Mouse (Mus musculus): Measurements from ENCODE around the gene Psme4.

Psme4 gene

DNA sequence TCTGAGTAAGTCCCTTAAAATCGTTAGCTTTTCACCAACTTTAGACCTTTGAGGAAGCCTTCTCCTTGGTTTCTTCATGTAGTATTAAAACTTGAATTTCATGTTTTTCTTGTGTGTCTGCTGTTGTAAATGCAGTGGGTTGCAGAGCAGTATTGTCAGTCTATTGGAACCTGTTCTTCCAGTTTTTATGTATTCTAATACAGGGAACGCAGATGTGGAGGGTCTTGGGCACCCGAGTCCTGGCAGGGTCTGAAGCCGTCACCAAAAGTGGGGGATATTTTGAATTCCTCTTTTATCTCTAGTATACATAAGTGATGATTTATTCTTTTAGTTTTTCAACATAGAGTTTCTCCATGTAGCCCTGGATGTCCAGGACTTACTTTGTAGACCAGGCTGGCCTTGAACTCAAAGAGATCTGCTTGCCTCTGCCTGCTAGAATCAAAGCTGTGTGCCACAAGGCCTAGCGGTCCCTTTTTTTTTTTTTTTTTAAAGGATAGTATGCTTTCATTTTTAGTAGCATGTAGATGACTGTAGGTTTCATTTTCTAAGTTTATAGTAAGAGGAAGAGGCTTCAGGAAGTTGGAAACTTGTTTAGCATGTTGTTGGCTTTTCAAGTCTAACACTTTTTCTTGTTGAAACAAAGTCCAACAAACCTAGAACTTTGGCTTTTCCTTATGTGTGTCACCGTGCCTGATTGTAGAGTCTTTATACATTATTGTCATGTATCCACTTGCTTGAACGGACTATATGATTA, 14.9 kb downstream of the Psme4 start:
- ATAC-seq (ENCODE audit: low TSS enrichment): no peak

DNA sequence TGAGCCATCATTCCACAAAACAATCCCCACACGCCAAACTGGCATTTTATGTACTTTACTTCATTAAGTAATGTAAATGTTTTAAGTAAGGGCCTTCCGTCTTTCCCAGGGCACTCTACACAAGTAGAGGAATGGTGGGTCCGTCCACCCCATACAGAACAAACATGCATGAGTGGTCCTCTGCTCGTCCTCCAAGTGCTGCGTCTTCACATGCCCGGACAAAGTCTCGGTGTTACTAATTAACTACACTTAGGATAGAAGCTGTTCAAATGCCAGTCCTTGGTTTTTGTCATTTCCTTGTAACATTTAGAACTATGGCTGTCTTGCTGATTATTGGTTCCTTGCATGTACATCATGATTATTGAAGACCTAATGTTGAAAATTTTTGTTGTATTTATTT, 21.2 kb downstream of the Psme4 start:
- ATAC-seq (ENCODE audit: low TSS enrichment): no peak

DNA sequence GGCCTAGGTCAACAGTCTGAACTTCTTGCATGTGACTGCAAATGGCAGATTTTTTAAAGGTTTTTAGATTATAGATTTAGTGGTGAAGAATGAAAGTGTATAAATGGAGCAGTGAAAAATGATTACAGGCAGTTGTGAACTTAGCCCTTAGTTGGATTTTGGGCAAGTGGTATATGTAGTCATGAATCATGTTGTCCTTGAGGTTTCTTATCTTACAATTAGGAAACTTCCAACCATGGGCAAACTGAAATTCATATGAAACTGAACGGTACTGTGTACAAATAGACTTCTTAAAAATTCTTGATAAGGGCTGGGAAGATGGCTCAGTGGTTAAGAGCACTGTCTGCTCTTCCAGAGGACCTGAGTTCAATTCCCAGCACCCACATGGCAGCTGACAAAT, 22.2 kb downstream of the Psme4 start:
- ATAC-seq (ENCODE audit: low TSS enrichment): no peak

DNA sequence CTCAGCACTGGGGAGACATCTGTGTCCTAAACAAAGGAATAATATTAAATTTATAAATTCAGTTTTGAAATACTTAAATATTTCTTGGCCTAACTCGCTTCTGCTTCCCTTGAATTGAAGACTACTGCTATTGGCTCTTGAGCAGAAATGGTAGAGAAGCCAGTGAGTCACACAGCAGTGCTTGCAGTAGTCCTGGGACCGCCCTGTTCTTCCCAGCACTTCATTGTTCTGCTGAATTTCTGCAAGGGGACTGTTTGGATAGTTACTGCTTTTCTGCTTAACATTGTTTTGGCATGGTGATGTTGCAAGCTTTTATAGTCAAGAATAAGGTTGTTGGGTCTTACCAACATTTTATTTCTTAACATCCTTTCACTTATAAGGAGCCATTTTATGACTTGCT, 25.7 kb downstream of the Psme4 start:
- no peak for ATAC-seq (ENCODE audit: low TSS enrichment)

DNA sequence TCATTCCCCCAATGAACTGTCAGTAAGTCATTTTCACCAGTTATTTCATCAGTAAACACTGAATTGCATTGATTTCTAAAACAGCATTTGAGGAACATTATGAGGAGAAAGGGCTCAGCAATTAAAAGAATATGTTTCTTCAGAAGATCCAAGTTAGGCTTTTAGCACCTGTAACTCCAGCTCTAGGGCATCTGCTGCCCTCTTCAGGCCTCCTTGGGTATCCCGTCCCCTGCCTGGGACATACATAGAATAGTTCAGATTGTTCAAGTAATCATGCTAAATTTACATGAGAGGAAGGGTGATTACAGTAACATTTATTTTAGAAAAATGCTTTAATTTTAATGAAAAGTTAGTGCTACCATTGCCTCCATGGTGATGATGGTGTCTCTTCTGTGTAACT, 28.0 kb downstream of the Psme4 start:
- no peak for ATAC-seq (ENCODE audit: low TSS enrichment)

DNA sequence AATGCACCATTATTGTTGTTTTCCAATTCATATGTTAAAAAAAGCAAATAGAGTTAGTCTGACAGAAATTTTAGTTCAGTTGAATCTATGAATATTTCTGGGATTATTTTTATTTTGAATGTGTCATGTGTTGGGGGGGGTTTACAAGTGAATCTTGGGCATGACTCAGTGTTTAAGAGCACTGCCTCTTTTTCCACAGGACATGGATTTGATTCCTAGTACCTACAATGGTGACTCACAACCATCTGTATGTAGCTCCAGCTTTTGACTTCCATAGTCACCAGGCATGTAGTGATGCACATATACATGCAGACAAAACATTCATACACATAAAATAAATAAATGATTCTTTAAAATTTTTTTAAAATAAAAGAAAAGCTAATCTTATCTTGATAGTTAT, 28.6 kb downstream of the Psme4 start:
- peak; percentile 55; the same call in 1 of the 2 replicates for ATAC-seq (ENCODE audit: low TSS enrichment)

DNA sequence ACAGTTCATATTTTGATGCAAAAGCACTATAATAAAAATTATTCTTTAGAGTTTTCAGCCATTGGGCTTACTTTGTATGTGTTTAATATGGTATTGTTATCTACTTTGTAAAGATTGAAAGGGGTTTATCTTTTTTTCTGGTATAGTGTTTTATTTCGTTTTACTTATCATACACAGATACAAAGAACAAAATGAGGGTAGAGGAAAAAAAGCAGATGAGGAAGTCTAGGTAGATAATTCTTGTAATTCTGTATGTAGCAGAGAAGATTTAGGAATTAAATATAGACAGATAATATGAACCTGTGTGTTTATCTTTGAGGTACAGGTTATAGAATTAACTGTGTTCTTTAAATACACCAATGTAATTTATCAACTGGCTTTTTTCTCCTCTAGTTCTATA, 30.9 kb downstream of the Psme4 start:
- ATAC-seq (ENCODE audit: low TSS enrichment): no peak

DNA sequence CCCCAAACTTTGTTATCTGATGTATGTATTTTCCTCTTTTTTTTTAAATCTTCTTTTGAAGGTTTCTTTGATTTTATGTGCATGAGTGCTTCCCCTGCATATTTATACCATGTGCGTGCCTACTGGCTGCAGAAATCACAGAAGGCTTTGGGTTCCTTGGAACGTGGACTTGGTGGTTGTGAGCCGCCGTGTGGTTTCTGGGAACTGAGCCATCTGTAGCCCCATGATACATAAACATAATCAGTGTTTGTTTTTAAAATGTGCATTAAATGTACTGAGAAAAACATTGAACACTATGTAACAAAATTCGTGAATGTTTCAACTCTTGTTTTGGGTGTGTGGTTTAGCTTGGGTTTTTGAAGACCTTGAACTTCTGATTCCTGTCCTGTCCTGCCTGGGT, 49.6 kb downstream of the Psme4 start:
- ATAC-seq (ENCODE audit: low TSS enrichment): no peak

DNA sequence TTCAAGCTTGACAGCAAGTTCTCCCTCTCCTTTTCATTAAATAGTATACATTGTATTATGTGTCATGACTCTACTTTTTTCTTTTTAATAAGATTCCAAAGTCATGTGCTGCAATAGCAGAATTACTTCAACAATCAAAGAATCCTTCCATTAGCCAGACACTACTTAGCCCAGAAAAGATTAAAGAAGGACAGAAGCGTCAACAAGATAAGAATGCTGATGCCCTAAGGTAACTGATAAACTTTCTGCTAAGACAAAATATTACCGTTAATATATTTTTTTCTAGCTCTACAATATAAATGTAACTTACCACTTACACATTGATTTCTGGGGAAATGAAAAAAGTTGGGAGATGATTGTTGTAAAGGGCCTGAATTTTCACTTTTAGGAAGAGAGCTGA, 67.3 kb downstream of the Psme4 start:
- ATAC-seq (ENCODE audit: low TSS enrichment): no peak

DNA sequence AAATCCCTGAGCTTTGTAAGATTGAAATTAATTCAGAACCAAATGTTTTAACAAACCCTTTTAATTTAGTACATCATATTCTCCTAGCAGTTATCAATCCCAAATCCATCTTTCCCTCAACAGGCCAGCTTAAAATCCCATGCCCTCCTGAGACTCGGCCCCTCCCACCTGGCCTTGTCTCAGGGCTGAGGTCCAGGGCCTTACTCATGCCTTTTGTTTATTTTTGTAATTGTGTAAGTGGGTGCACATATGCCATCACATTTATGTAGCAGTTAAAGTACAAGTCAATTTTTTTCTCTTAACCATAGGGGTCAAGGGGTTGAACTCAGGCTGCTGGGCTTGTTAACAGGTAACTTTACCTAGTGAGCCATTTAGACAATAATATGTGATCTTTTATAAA, 72.8 kb downstream of the Psme4 start:
- ATAC-seq (ENCODE audit: low TSS enrichment): no peak

DNA sequence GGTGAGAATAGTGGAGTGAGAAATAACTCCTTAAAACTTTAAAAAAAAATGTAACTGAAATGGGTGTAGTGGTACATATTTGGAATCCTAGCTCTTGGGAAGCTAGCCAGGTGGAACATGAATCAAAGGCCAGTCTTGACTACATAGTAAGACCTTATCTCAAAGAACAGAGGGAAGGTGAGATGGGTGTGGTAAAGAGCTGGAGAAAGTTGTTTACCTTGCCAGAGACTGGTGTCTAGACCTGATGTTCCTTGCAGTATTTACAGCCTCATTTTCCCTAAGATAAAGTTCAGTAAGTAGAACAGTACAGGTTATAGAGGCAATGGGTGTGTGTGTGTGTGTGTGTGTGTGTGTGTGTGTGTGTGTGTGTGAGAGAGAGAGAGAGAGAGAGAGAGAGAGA, 100.9 kb downstream of the Psme4 start:
- ATAC-seq (ENCODE audit: low TSS enrichment): no peak

DNA sequence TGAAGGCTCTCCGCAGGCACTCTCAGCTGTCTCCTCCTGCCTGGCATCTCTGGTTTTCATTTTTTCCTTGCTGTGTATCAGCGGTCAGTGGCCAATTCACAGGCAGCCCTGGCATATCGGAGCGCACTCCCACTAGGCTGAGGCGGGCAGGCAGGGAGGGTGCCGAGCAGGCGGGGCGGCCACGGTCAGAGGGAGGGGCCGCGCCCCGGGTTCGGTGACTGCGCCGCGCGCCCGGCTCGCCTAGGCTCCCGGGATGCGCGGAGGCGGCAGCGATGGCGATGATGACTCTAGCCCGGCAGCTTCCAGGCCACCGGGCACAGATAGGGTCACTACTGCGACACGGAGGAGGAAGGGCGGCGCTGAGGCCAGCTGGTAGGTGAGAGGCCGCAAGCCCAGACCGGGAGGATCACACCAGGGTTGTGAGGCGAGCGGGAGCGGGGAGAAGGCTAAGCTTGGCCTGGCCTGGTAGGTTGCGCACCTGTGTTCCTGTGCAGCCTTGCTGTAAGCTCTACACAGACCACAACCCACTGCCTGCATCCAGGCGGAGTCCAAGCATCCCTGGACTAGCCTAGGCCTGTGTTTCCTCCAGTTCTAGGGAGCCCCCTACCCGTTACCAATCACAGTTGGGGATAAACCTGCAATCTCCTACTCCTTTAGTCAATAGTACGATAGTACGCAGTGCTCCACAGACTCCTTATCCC, 113.8 kb downstream of the Psme4 start, which contains the start of the genes Gpr75 and Asb3:
Gpr75 (plus strand) TSS at position 188 of the 701 bp plus-strand sequence.
Asb3 (plus strand) TSS at position 246 of the 701 bp plus-strand sequence.
- ATAC-seq (ENCODE audit: low TSS enrichment): peak; percentile 95

DNA sequence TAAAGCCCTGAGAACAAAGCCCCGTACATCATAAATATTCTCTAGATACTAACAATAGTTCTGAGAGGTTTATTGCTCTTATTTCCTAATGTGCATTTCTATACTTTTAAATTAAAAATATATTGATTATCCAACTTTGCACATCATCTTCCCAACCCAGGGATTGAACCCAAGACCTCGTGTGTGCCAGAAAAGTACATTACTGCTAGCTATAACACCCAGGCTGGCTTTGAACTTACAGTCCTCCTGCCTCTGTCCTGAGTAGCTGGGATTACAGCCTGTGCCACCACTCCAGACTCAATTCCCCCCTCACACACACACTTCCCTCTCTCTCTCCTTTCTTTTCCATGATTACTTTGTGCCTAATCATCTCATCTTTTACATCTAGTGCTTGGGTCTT, 116.6 kb downstream of the Psme4 start:
- no peak for ATAC-seq (ENCODE audit: low TSS enrichment)

DNA sequence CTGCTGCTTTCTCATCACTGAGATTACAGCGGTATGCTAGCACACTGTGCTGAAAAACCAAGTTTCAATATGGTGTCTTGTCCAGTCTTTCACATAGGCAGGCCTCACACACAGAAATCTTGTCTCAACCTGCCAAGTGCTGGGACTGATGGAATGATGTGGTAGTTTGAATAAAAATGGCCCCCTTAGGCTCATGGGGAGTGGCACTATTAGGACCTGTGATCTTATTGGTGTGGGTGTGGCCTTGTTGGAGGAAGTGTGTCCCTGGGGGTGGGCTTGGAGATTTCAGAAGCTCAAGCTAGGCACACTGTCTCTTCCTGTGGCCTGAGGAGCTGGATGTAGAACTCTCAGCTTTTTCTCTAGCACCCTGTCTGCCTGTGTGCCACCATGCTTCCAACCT, 124.7 kb downstream of the Psme4 start:
- no peak for ATAC-seq (ENCODE audit: low TSS enrichment)

DNA sequence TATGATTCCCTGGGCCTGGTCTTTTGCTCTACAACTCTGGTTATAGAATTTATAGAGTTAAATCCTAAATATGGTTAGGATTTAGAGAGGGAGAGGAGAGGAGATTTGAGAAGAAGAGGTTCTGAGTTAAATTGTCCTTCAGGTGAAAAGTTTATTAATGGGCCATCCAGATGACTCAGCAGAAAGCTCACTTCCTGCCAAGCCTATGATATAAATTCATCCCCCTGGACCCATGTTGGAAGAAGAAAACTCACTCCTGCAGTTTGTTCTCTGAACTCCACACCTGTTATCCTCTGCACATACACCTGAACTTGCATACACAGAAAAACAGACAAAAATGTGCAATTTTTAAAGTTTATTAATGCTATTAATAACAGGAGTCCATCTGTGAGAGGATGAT, 127.8 kb downstream of the Psme4 start:
- no peak for ATAC-seq (ENCODE audit: low TSS enrichment)

DNA sequence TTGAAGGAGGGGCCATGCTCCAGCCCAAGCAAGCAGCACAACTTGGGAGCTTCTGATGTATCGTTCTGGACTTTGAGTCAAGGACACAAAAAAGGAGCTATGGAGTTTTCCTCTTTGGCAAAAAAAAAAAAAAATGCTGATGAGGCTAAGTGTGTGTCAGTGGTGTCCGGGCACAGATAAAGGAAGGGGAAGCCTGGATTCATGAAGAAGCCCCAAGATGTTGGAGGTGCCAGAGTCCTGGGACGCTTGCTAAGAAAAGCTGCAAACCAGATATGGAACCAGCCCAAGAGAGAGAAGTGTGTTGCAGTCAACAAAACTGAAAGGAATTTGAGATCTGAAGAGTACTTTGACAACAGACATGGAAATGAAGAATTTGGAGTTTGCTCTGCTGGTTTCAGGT, 140.8 kb downstream of the Psme4 start:
- no peak for ATAC-seq (ENCODE audit: low TSS enrichment)

DNA sequence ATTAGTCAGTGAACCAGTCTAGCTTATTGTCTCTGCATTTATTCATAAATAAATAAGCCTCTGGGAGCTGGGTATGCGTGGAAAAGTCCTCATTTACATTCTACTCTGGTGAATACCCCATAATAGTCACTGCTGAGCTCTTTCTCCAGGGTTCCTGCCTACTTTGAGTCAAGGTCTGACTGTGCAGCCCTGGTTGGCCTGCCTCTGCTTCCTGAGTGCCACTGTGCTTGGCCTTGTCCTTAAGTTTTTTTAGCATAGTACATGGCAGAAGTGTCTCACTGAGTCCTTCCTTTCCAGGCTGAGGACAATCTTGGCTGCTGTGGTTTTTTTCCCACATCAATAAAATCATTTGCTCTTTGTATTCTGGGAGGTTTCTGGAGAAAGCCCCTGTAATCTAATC, 149.1 kb downstream of the Psme4 start:
- ATAC-seq (ENCODE audit: low TSS enrichment): no peak

DNA sequence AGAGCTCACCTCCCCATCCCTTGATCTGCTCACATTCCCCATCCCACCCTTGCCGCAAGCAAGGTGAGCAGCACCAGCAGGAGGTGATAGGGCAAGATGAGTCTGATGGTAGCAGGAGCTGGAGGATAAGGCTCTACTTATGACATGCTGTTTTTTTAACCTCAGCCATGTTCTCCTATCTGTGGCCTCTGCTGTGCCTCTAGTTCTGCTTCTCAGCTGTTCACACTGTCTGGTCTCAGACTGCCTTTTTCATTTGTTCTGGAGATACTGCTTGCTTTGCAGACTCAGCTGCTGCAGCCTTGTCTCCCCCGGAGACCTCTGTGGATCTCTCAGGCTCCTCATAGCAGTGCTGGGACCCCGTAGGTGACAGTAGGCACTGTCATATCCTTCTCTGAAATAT, 151.8 kb downstream of the Psme4 start:
- no peak for ATAC-seq (ENCODE audit: low TSS enrichment)

DNA sequence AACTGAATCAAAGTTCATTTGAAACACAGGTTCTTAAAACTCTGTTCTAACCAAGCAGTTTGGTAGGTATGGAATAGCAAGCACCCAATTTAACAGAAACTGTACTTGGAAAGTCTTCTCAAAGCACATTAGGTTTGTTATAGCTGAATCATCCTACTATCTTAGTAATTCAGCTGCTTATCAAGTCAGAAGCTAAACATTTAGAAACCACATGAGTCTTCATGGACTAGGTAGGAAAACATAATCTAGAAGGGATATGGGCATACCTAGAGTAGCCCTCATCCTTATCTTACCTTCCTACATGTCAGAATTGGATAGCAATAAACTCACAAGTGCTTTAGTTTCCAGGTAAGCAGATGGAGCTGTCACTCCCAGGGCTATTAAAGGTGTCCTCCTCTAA, 156.6 kb downstream of the Psme4 start:
- no peak for ATAC-seq (ENCODE audit: low TSS enrichment)

DNA sequence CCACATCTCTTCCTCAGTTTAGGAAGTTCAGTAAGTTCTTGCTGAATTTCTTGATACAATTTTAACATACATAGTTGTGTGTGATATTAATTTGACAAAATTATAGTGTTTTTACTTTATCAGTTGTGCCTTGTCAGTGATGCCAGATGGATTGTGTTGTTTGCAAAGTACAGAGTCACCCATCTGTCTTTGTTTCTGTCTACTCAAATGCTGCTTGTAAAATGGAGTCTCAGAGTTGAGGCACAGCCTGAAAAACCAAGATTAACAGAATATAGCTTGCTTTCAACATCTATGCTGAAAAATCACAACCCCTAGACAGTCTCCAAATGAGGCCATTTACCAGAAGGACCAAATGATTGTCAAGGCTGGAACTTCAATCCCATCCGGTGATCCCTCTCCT, 157.0 kb downstream of the Psme4 start:
- no peak for ATAC-seq (ENCODE audit: low TSS enrichment)
